Mouse (Mus musculus): ENCODE measurements at regions not wholly inside any gene's neighbourhood (a gene's known extent, or its start where the extent isn't known, plus 50 kb on each side); places are given as distances from the start of the nearest gene placed in this dataset.
A peak's percentile ranks its signal among the peaks of the same experiment; 100 is the strongest.

GRCm38 (mm10) chr1:63365126-63365525, 80.6 kb upstream of the Adam23 start:
- no peak for DNase-seq (ENCODE audit: low spot score)

GRCm38 (mm10) chr1:63367697-63368376, 77.9 kb upstream of the Adam23 start:
- no peak for DNase-seq (ENCODE audit: low spot score)

GRCm38 (mm10) chr1:63368921-63369320, 76.8 kb upstream of the Adam23 start:
- no peak for DNase-seq (ENCODE audit: low spot score)

GRCm38 (mm10) chr1:63369561-63369960, 76.1 kb upstream of the Adam23 start:
- DNase-seq (ENCODE audit: low spot score): peak; percentile 37

GRCm38 (mm10) chr1:63383110-63383509, 62.6 kb upstream of the Adam23 start:
- DNase-seq (ENCODE audit: low spot score): peak; percentile 78

- no peak for DNase-seq (ENCODE audit: low spot score)
These were observed 60.6 kb upstream of the Adam23 start for GRCm38 (mm10) chr1:63385116-63385515.

- DNase-seq (ENCODE audit: low spot score): peak; percentile 44
These were observed 50.3 kb upstream of the Adam23 start for GRCm38 (mm10) chr1:63395427-63395826.
